Mouse (Mus musculus) neural tube, embryonic 15.5 days (tissue): ENCODE measurements around the gene 1110065P20Rik. TPM values are rescaled to one million over a fixed set of nuclear protein-coding genes. Genes with fewer than 3 reads are reported as not detected.

Experiments
- ATAC-seq: fragments of 200-750 bp; cut with Nextera tagmentation; 2 replicates; pipeline ENCODE4 v1.8.0; 2017; ENCODE audit warnings: mild to moderate bottlenecking, moderate TSS enrichment, moderate library complexity; ENCODE audit not compliant: low FRiP score
- H3K27ac ChIP-seq: fragments of 300-500 bp; sonication (generic); replicated peaks from 2 replicates; pipeline ENCODE4 v1.5.1; 2015; ENCODE audit warnings: mild to moderate bottlenecking, inconsistent platforms
- H3K27me3 ChIP-seq: fragments of 300-500 bp; sonication (generic); replicated peaks from 2 replicates; pipeline ENCODE4 v1.6.1; 2015; ENCODE audit warnings: inconsistent platforms
- H3K36me3 ChIP-seq: fragments of 300-500 bp; sonication (generic); 2 replicates; pipeline ENCODE4 v1.6.1; 2015; ENCODE audit warnings: inconsistent platforms
- H3K4me1 ChIP-seq: fragments of 300-500 bp; sonication (generic); 2 replicates; pipeline ENCODE4 v1.6.1; 2015; ENCODE audit warnings: inconsistent platforms
- H3K4me2 ChIP-seq: fragments of 300-500 bp; sonication (generic); 2 replicates; pipeline ENCODE4 v1.6.1; 2015; ENCODE audit warnings: inconsistent platforms, mild to moderate bottlenecking, moderate library complexity
- H3K4me3 ChIP-seq: fragments of 300-500 bp; sonication (generic); replicated peaks from 2 replicates; pipeline ENCODE4 v1.5.1; 2015; ENCODE audit warnings: mild to moderate bottlenecking, inconsistent platforms
- H3K9ac ChIP-seq: fragments of 300-500 bp; sonication (generic); replicated peaks from 2 replicates; pipeline ENCODE4 v1.6.1; 2015; ENCODE audit warnings: mild to moderate bottlenecking, inconsistent platforms
- H3K9me3 ChIP-seq: fragments of 300-500 bp; sonication (generic); replicated peaks from 2 replicates; pipeline ENCODE4 v1.6.1; 2016; ENCODE audit warnings: inconsistent platforms
- WGBS: fragments of 180-500 bp; shearing (Covaris S2); methylation state at CpG from one replicate; pipeline ENCODE4 v1.1.7; 2015; ENCODE audit warnings: mixed read lengths; 5-methylcytosine and 5-hydroxymethylcytosine counted together
- polyA plus RNA-seq: library from polyadenylated mRNA; unstranded; fragments of >200 nt; fragmentation: Nextera tagmentation; extraction: Ambion mirVana; gene quantifications from 2 replicates; pipeline ENCODE4 v1.2.1, GENCODE M21; 2015

The 1110065P20Rik gene
- polyA plus RNA-seq, 1 experiment from 2014 or later, result 106 TPM

DNA sequence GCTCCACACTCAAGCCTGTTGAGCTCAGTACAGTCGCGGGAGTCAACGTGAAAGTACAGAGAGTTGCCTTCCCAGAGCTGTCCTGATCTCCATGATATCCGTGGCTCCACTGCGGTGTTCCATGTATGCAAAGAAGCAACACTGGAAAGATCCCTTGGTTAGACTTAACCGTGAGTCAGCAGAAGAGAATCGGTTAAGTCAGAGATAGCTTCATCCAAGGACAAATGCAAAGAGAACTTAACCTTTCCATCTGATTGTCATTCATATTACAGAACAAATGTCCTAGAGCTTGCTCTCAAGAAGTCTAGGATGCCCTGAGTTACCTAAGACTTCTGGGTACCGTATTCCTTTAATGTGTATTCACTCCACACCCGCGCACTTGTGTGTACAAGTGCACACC, 18.2 kb downstream of the 1110065P20Rik start:
- ATAC-seq, result no peak
- Histone ChIP-seq H3K27ac (no peak overlapping the region), H3K36me3 (peaks cover 43% of the 10 kb centered on the region), H3K4me1 (no peaks in the 10 kb centered on the region), H3K4me2 (no peak overlapping the region), H3K27me3 (no peaks in the 10 kb centered on the region), H3K9ac (no peak overlapping the region), H3K4me3 (no peak overlapping the region), H3K9me3 (no peaks in the 10 kb centered on the region)
- WGBS, result 96% methylated on average over 10 of the region's 10 CpGs

DNA sequence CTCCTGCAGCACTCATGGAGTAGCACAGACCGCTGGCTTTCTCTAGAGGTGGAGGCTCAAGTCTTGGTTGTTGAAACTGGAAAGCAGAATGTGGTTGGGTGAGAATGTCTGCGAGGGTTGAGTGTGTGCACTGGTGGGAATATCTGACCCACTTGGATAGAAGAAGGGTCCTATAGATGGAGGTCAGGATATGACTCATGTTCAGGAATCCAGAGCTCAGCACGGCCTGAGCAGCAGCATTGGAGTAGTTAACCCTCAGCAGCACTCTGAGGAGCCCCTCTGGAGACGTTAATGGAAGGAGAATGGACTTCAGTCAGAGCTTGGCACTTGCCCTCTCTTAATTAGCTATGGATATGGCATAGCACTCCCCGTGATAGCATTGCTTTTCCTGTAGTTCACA, 21.3 kb downstream of the 1110065P20Rik start:
- no peaks in the 10 kb centered on the region for H3K27me3 ChIP-seq
- H3K36me3 ChIP-seq, result peaks cover 63% of the 10 kb centered on the region
- no peak overlapping the region for H3K27ac ChIP-seq
- no peak overlapping the region for H3K4me3 ChIP-seq
- ATAC-seq, result no peak
- 77% methylated on average over 5 of the region's 5 CpGs for WGBS
- no peak overlapping the region for H3K4me2 ChIP-seq
- no peaks in the 10 kb centered on the region for H3K9me3 ChIP-seq
- H3K9ac ChIP-seq, result no peak overlapping the region
- no peaks in the 10 kb centered on the region for H3K4me1 ChIP-seq

GRCm38 (mm10) chr4:124825371-124825965, 25.5 kb downstream of the 1110065P20Rik start:
- Histone ChIP-seq H3K4me1 (no peaks in the 10 kb centered on the region), H3K27me3 (no peaks in the 10 kb centered on the region), H3K9me3 (no peaks in the 10 kb centered on the region), H3K4me3 (no peak overlapping the region), H3K4me2 (no peak overlapping the region), H3K27ac (no peak overlapping the region), H3K9ac (no peak overlapping the region), H3K36me3 (peaks cover 73% of the 10 kb centered on the region)
- no peak for ATAC-seq
- 96% methylated on average over 21 of the region's 21 CpGs for WGBS

DNA sequence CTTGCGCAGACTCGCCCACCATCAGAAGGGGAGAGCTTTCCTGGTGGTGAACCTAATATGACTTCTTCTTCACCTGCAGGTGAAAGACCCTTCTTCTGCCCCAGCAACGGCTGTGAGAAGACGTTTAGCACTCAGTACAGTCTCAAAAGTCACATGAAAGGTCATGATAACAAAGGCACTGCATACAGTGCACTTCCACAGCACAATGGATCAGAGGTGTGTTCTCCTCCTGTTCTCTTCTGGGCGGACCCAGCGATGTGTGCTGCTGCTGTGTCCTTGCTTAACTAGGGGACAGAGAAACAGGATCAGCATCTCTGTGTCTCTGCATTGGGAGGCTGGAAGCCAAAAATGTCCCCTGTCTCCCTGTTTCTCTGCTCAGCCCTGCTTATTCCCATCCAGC, 26.0 kb downstream of the 1110065P20Rik start:
- Histone ChIP-seq H3K36me3 (peaks cover 73% of the 10 kb centered on the region), H3K27me3 (no peaks in the 10 kb centered on the region), H3K9ac (no peak overlapping the region), H3K4me1 (no peaks in the 10 kb centered on the region), H3K9me3 (no peaks in the 10 kb centered on the region), H3K4me2 (no peak overlapping the region), H3K4me3 (no peak overlapping the region), H3K27ac (no peak overlapping the region)
- no peak for ATAC-seq
- WGBS, result 94% methylated on average over 6 of the region's 6 CpGs

GRCm38 (mm10) chr4:124818832-124819231, 32.2 kb downstream of the 1110065P20Rik start:
- 95% methylated on average over 4 of the region's 4 CpGs for WGBS
- Histone ChIP-seq H3K4me3 (no peak overlapping the region), H3K27me3 (no peaks in the 10 kb centered on the region), H3K36me3 (peaks cover 37% of the 10 kb centered on the region), H3K27ac (no peak overlapping the region), H3K9ac (no peak overlapping the region), H3K4me2 (no peak overlapping the region), H3K9me3 (no peaks in the 10 kb centered on the region), H3K4me1 (0 out of 2 replicates have a peak, but pooled peaks cover 10% of the 10 kb centered on the region)
- ATAC-seq, result no peak

- H3K9ac ChIP-seq, result no peak overlapping the region
- H3K36me3 ChIP-seq, result peaks cover 31% of the 10 kb centered on the region
- no peaks in the 10 kb centered on the region for H3K27me3 ChIP-seq
- no peak for ATAC-seq
- 0 out of 2 replicates have a peak, but pooled peaks cover 10% of the 10 kb centered on the region for H3K4me1 ChIP-seq
- no peaks in the 10 kb centered on the region for H3K9me3 ChIP-seq
- H3K4me2 ChIP-seq, result no peak overlapping the region
- no peak overlapping the region for H3K4me3 ChIP-seq
- WGBS, result 30% methylated on average over 6 of the region's 6 CpGs
- H3K27ac ChIP-seq, result no peak overlapping the region
Observed at GRCm38 (mm10) chr4:124817803-124818202, 33.2 kb downstream of the 1110065P20Rik start.

GRCm38 (mm10) chr4:124815901-124816300, 35.1 kb downstream of the 1110065P20Rik start:
- 89% methylated on average over 11 of the region's 11 CpGs for WGBS
- no peak overlapping the region for H3K4me2 ChIP-seq
- no peak overlapping the region for H3K9ac ChIP-seq
- no peaks in the 10 kb centered on the region for H3K9me3 ChIP-seq
- peaks cover 22% of the 10 kb centered on the region for H3K4me1 ChIP-seq
- peaks cover 13% of the 10 kb centered on the region for H3K36me3 ChIP-seq
- H3K27me3 ChIP-seq, result no peaks in the 10 kb centered on the region
- ATAC-seq, result no peak
- H3K27ac ChIP-seq, result no peak overlapping the region
- no peak overlapping the region for H3K4me3 ChIP-seq

- Histone ChIP-seq H3K4me2 (no peak overlapping the region), H3K27me3 (no peaks in the 10 kb centered on the region), H3K9ac (no peak overlapping the region), H3K4me1 (peaks cover 32% of the 10 kb centered on the region), H3K27ac (no peak overlapping the region), H3K36me3 (peaks cover 18% of the 10 kb centered on the region), H3K4me3 (no peak overlapping the region), H3K9me3 (no peaks in the 10 kb centered on the region)
- ATAC-seq, result no peak
- WGBS, result 29% methylated on average over 9 of the region's 9 CpGs
Observed at GRCm38 (mm10) chr4:124811347-124811975, 39.5 kb downstream of the 1110065P20Rik start.

GRCm38 (mm10) chr4:124810056-124810455, 40.9 kb downstream of the 1110065P20Rik start:
- Histone ChIP-seq H3K27ac (no peak overlapping the region), H3K9me3 (no peaks in the 10 kb centered on the region), H3K4me1 (peaks cover 32% of the 10 kb centered on the region), H3K27me3 (no peaks in the 10 kb centered on the region), H3K9ac (no peak overlapping the region), H3K36me3 (peaks cover 29% of the 10 kb centered on the region), H3K4me2 (no peak overlapping the region), H3K4me3 (no peak overlapping the region)
- 87% methylated on average over 7 of the region's 7 CpGs for WGBS
- no peak for ATAC-seq

GRCm38 (mm10) chr4:124809136-124809883, 41.7 kb downstream of the 1110065P20Rik start:
- H3K36me3 ChIP-seq, result peaks cover 34% of the 10 kb centered on the region
- H3K27me3 ChIP-seq, result no peaks in the 10 kb centered on the region
- no peak for ATAC-seq
- no peak overlapping the region for H3K4me2 ChIP-seq
- no peak overlapping the region for H3K9ac ChIP-seq
- H3K4me3 ChIP-seq, result no peak overlapping the region
- H3K9me3 ChIP-seq, result no peaks in the 10 kb centered on the region
- no peak overlapping the region for H3K27ac ChIP-seq
- WGBS, result 86% methylated on average over 9 of the region's 9 CpGs
- peaks cover 32% of the 10 kb centered on the region for H3K4me1 ChIP-seq

DNA sequence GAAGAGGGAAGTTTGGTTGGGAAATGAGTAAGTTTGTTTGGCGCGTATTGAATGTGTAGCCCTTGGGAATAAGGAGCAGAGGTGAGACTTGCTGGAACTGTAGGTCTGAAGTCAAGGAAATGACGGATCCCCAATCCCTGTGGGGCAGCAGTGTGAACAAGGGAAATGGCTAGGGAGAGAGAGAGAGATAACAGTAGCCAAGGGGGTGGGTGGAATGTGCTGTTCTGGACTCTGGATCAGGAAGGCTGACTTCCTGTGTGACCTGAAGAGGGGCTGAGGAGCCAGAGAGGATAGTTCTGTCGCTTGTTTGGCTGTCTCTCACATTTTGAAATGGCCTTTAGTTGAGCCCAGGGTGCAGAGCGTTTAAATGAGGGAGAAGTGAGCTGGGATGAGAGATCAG, 42.5 kb downstream of the 1110065P20Rik start:
- Histone ChIP-seq H3K36me3 (peaks cover 31% of the 10 kb centered on the region), H3K4me1 (peaks cover 35% of the 10 kb centered on the region), H3K9me3 (no peaks in the 10 kb centered on the region), H3K27ac (no peak overlapping the region), H3K4me3 (no peak overlapping the region), H3K9ac (no peak overlapping the region), H3K4me2 (no peak overlapping the region), H3K27me3 (no peaks in the 10 kb centered on the region)
- 87% methylated on average over 5 of the region's 5 CpGs for WGBS
- no peak for ATAC-seq

DNA sequence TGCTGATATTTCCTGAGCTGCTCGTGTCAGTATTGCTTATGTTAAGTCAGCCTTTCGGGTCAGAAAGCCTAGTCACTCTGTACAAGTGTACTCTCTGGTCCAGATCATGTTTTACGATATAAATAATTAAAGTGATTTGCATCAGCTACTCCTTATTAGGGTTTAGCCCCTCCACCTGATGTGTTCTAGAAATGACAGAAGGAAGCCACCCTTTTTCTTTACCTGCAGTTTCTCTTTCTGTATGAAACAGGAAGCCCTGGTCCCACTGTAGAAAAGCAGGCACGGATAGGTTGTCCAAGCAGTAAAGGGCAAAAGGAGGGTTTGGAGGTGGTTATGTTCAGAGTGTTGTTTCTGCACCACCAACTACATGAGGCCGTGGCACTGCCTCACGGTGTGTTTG, 47.6 kb downstream of the 1110065P20Rik start:
- Histone ChIP-seq H3K27me3 (no peaks in the 10 kb centered on the region), H3K4me3 (peak overlapping the region; percentile 71), H3K4me2 (peak overlapping the region; percentile 91), H3K9me3 (no peaks in the 10 kb centered on the region), H3K4me1 (peaks cover 33% of the 10 kb centered on the region), H3K36me3 (peaks cover 54% of the 10 kb centered on the region), H3K27ac (no peak overlapping the region), H3K9ac (peak overlapping the region; percentile 87)
- no peak for ATAC-seq
- 86% methylated on average over 6 of the region's 6 CpGs for WGBS
